Mouse (Mus musculus): ENCODE results near the gene Eps8. TPM values are rescaled to one million over a fixed set of nuclear protein-coding genes. Genes with fewer than 3 reads are reported as not detected.

Eps8 gene
- total RNA-seq, 1 experiment from 2014 or later, result 23.4 TPM

DNA sequence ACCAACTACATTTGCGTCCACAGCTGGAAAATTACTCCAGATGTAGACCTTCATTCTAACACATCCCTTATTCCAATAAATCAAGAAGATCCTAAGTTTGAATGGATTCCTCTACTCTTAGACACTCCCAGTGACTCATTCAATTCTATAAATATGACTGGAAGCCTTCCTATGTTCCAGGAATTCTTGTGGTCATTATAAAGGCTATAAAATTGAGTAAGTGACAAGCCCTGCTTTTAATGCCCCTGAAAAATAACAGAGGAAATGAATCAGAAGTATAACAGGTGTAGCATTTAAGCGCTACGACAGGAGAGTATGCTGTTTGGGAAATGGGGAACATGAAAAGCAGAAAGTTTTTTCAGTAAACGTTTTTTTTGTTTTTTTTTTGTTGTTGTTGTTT, 139.8 kb downstream of the Eps8 start:
- DNase-seq, result no peak

DNA sequence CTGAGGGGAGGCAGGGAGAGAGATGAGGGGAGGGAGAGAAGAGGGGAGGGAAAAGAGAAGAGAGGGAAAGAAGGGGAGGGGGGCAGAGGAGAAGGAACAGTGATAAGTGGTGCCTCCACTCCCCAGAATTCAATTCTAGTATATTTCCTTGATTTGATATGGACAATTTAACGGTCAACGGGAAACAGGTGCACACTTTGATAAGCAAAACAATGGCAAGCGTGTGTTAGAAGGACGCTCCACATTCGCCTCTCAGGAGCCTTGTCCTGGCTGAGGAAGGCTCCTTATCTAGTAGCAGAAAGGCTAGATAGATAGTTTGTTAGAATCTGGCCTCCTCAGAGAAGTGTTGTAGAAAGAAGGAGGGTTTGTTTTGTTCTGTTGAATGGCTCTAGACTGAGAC, 141.9 kb downstream of the Eps8 start:
- DNase-seq, result no peak

GRCm38 (mm10) chr6:137509341-137510045, 145.2 kb downstream of the Eps8 start:
- DNase-seq, result peak; percentile 42

DNA sequence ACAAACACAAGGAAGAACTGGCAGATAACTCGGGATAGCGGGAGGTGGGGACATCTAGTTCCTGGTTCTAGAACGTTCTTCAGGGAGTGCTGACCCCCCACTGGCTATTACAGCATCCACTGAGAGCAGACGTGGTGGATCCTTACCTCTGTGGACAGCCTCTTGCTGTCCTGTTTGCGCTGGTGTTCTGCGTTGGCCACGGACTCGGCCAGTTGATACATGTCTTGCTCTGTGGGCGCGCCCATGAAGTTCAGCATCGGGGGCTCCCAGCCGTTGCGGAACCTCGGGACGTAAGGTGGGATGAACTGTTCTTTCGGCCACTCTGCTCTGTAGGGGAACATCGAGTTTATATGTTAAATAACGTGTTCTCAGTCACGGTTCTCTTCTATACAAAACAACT, 145.7 kb downstream of the Eps8 start:
- no peak for DNase-seq

GRCm38 (mm10) chr6:137506563-137506962, 148.1 kb downstream of the Eps8 start:
- DNase-seq, result peak; percentile 20

GRCm38 (mm10) chr6:137505555-137506227, 149.0 kb downstream of the Eps8 start:
- DNase-seq, result no peak

GRCm38 (mm10) chr6:137504052-137504451, 150.6 kb downstream of the Eps8 start:
- DNase-seq, result no peak

DNA sequence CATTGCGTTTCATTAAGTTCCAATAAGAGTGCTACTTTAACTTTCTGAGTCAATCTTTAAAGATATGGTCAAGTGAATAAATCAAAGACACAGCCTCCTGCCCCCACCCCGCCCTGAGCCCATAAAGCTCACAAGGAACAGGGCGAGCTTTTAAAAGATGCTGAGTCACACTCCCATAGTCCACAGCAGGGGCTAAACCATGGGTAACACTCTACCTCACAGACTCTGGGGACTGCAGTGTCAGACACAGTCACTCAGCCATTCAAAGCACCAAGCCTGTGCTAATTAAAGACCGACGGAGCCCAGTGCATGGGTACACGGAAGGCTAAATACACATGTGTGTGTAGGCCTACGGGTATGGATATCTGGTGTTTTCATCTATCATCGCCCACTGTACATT, 151.2 kb downstream of the Eps8 start:
- no peak for DNase-seq

- no peak for DNase-seq
Observed at GRCm38 (mm10) chr6:137503009-137503408, 151.7 kb downstream of the Eps8 start.

DNA sequence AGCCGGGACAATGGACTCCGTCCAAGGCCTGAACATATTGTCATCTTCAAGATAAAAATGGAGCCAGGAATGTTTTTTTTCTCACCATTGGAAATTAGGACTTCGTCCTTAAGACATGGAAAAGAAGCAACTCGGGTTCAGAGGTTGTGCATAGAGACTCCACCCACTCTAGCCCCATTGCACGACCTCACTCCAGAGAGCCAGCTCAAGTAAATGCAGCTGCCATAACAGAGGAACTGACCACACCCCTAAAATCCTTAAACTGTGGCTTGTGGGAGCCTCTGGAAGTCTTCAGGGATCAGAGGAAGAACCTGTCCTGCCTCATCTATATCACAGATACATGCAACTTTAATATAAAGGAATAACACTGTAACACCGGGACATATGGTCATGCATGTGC, 155.9 kb downstream of the Eps8 start:
- DNase-seq, result no peak

- DNase-seq, result no peak
Observed at GRCm38 (mm10) chr6:137497208-137497835, 157.4 kb downstream of the Eps8 start.

DNA sequence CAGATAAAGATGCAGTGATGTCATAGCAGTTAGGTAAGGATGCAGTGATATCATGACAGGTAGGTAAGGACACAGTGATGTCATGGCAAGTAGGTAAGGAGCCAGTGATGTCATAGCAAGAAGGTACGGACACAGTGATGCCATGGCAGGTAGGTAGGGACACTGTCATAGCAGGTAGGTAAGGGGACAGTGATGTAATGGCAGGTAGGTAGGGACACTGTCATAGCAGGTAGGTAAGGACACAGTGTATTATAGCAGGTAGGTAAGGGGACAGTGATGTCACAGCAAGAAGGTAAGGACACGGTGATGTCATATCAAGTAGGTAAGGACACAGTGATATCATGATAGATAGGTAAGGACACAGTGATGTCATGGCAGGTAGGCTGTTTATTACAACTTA, 158.1 kb downstream of the Eps8 start:
- DNase-seq, result no peak

GRCm38 (mm10) chr6:137495233-137495632, 159.4 kb downstream of the Eps8 start:
- DNase-seq, result no peak

DNA sequence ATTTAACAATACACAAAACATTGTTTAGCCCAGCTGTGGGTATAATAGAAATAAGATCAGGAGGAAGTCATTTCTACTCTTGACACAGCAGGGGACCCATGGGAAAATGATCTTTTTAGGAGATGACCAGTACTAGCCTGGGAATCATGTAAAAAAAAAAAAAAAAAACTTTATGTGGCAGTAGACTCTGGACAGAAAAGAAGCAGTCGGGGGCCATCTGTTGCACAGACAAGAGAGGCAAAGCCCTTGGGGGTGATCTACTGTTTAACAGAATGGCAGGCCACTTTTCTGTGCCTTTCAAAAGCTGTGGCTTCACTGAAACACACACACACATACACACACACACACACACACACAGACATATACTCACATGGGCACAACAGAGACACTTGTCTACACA, 159.9 kb downstream of the Eps8 start:
- no peak for DNase-seq

DNA sequence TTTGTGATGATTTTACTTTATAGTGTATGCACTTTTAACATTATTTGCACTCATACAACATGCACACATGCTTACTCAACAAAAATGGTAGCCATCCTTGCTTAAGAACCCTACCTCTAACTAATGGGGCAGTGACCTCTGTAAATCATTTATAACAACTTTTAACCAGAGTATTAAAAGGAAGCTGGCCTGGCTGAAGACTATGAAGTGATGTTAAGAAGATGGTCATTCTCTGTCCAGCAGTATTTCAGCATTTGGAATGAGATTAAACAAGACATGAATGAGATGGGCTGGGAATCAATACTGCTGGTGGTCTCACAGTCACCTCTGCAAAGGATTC, 160.6 kb downstream of the Eps8 start:
- DNase-seq, result no peak

GRCm38 (mm10) chr6:137493211-137494135, 161.2 kb downstream of the Eps8 start:
- DNase-seq, result no peak

- DNase-seq, result no peak
Observed at GRCm38 (mm10) chr6:137492582-137492981, 162.1 kb downstream of the Eps8 start.

GRCm38 (mm10) chr6:137491659-137492058, 163.0 kb downstream of the Eps8 start:
- no peak for DNase-seq

DNA sequence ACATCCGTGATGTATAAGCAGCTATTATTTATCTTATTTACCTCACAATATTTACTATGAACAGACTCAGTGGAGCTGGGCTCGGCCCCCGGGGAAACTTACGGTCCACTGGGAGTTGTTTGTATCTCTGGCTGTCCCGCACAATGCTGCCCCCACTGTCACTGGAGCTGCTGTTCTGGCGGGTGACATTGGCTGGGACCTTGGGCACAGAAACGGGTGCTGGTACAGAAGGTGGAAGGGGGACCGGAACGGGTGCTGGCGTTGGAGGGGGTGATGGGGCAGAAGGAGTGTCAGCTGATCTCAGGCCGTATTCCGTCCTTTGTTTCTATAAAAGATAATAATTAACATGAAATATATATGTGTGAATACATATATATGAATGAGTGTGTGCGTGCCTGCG, 164.6 kb downstream of the Eps8 start:
- no peak for DNase-seq

DNA sequence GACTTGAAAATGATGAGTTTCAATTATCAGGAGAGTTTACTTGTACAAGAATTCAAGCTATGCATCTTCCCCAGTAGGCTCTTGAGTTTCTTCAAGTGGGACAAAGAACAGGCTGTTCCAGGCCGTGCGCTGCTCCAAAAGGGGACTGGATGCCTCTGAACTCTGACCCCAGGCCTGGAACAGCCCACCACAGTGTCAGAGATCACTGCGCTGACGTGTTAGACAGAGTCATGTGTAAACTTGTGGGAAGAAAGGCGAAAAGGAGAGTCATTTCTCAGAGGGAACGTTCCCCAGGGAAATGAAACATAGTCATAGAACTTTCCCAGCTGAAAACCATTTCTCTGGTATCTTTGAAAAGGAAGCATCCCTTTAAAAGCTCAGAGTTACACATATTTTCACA, 167.2 kb downstream of the Eps8 start:
- no peak for DNase-seq

DNA sequence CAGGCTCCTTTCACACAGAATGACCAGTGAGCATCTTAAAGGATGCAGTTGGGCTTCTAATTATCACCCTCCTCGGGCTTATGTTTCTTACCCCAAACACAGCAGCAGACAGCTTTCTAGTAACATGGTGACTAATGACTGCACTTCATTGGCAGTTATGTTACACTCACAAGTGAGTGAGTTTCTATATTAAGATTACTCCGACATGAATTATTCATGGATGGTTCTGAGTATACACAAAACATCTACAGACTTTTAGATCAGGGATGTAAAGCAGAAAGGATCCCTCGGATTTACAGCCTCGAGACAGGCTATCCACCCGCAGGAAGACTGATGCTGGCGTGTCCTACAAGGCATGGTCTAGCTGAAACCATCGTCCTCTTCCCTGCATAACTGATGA, 171.8 kb downstream of the Eps8 start:
- no peak for DNase-seq

DNA sequence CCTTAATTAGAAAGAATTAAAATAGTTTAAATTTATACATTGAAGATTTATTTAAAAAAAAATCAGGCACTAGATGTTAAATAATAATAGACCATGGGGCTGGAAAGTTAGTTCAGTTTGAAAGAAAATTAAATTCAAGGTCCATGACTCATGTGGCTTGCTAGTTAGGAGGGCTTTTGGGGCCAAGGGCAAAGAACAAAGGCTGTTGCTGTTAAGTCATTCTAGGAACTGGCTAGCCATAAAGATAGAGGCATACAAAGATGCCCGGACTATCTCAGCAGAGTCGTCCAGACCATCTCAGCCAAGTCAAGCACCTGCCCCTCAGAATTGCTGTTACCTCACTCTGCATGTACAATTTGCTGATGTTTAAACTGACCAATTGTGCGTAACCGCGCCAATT, 179.0 kb downstream of the Eps8 start:
- peak; percentile 16 for DNase-seq

DNA sequence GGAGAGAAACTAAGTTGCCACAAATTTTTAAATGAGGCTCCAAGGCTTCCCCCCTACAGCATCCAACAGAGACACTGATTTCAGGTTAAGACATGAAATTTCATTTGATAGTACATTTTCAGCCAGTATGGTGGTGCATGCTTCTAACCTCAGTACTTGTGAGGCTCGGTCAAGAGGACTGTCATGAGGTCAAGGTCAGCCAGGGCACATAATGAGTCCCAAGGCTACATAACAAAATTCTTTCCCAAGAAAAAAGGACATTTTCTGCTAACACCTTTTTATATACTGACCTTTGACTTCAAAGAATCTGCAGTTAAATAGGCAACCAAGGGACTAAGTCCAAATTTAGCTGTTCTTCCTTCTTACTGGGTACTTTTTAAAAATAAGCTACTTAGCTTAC, 181.2 kb downstream of the Eps8 start:
- no peak for DNase-seq
